9 mouse cellular contexts compared by ENCODE assay signal in genomic region chr13:3742763-3743401, GRCm38 (mm10).
DNase-seq lines count a peak whose midpoint lies in the region; ATAC-seq lines count a peak whose summit lies in the region.
"Had no signal": no experiment of that assay in that cellular context is flagged by ENCODE, and none has a peak within 500 bp of the region (broad histone marks: within the 10 kb centered on the region; RNA-seq: fewer than 3 reads in every experiment).

No protein-coding gene starts in this region.

- H3K4me3 ChIP-seq in heart, embryonic 14.5 days (ENCODE audit: control insufficient read depth in 1 of 2, insufficient read depth in 1 of 2, low read depth in 1 of 2, low read length in 2 of 2) = no peak overlapping the region
- no peak overlapping the region for H3K4me3 ChIP-seq in hindbrain, embryonic 15.5 days
- H3K4me3 ChIP-seq: megakaryocyte, embryonic 14.5 days had no signal

- peak overlapping the region; percentile 54 to 64; a peak in 3 of 4 replicates for H3K27ac ChIP-seq in heart, embryonic 14.5 days (replicated peaks in 1 of 2; ENCODE audit: control insufficient read depth in 1 of 2, insufficient read depth in 1 of 2, low read depth in 2 of 2, low read length in 2 of 2)
- no peak overlapping the region; the same call in 1 of the 2 replicates for H3K27ac ChIP-seq in hindbrain, embryonic 15.5 days (replicated peaks)

- no peak overlapping the region for H3K4me2 ChIP-seq in heart, embryonic 14.5 days (ENCODE audit: low read length)
- H3K4me2 ChIP-seq in hindbrain, embryonic 15.5 days = no peak overlapping the region

- peak; percentile 62; the same call in 1 of the 2 replicates for ATAC-seq in heart, embryonic 14.5 days (ENCODE audit: insufficient number of reproducible peaks, insufficient read depth, low FRiP score, low read depth)
- ATAC-seq in hindbrain, embryonic 15.5 days (ENCODE audit: low FRiP score, low read depth) = peak; percentile 72; the same call in 1 of the 2 replicates
- ATAC-seq in monocyte, adult 5-6 weeks (replicated peaks; ENCODE audit: insufficient number of reproducible peaks, low FRiP score, low TSS enrichment, poor library complexity, severe bottlenecking) = 0 out of 2 replicates have a peak, but pooled peaks have one; percentile 6
- no peak for ATAC-seq in inflammation-experienced regulatory T-cells, adult 6 months

- H3K9me3 ChIP-seq in heart, embryonic 14.5 days (ENCODE audit: control insufficient read depth, low read length) = no peaks in the 10 kb centered on the region
- no peaks in the 10 kb centered on the region for H3K9me3 ChIP-seq in hindbrain, embryonic 15.5 days
- H3K9me3 ChIP-seq: megakaryocyte, embryonic 14.5 days had no signal

- H3K4me1 ChIP-seq in heart, embryonic 14.5 days (ENCODE audit: control insufficient read depth in 2 of 2, insufficient read depth in 2 of 2, low read length in 2 of 2) = peaks cover 13 to 26% of the 10 kb centered on the region in 2 experiments
- H3K4me1 ChIP-seq in hindbrain, embryonic 15.5 days (replicated peaks) = peaks cover 16% of the 10 kb centered on the region

- H3K9ac ChIP-seq in heart, embryonic 14.5 days (ENCODE audit: low read length) = peak overlapping the region; percentile 41; the same call in 1 of the 2 replicates
- H3K9ac ChIP-seq in hindbrain, embryonic 15.5 days = no peak overlapping the region

- WGBS in heart, embryonic 14.5 days = 30% methylated on average over 4 of the region's 4 CpGs
- 46% methylated on average over 4 of the region's 4 CpGs for WGBS in hindbrain, embryonic 15.5 days

- DNase-seq in heart, adult 9 months (ENCODE audit: low spot score in 2 of 2) = no peak
- peak; percentile 19 for DNase-seq in embryo, embryonic 11.5 days (ENCODE audit: low read depth, low spot score)
- no peak for DNase-seq in right cerebral cortex, postnatal 14 days
- no peak for DNase-seq in adipocyte (ENCODE audit: low spot score)

- no peaks in the 10 kb centered on the region for H3K27me3 ChIP-seq in heart, embryonic 14.5 days (ENCODE audit: control insufficient read depth, insufficient read depth, low read length)
- no peaks in the 10 kb centered on the region for H3K27me3 ChIP-seq in hindbrain, embryonic 15.5 days
- H3K27me3 ChIP-seq: megakaryocyte, embryonic 14.5 days had no signal

- H3K36me3 ChIP-seq in heart, embryonic 14.5 days (ENCODE audit: control insufficient read depth, insufficient read depth, low read length) = no peaks in the 10 kb centered on the region
- H3K36me3 ChIP-seq in hindbrain, embryonic 15.5 days = no peaks in the 10 kb centered on the region
